Mouse (Mus musculus) ovary, adult 2 months (tissue): ENCODE measurements around the gene Tmpo. TPM values are rescaled to one million over a fixed set of nuclear protein-coding genes. Genes with fewer than 3 reads are reported as not detected.

Experiments
- polyA plus RNA-seq: library from polyadenylated mRNA; depleted of rRNA; stranded (reverse); fragments of >200 nt; gene quantifications from 2 replicates; pipeline ENCODE4 v1.2.3, GENCODE M21; 2012; rRNA removed

Gene Tmpo
- polyA plus RNA-seq = 76.9 and 91.4 TPM in 2 replicates

DNA sequence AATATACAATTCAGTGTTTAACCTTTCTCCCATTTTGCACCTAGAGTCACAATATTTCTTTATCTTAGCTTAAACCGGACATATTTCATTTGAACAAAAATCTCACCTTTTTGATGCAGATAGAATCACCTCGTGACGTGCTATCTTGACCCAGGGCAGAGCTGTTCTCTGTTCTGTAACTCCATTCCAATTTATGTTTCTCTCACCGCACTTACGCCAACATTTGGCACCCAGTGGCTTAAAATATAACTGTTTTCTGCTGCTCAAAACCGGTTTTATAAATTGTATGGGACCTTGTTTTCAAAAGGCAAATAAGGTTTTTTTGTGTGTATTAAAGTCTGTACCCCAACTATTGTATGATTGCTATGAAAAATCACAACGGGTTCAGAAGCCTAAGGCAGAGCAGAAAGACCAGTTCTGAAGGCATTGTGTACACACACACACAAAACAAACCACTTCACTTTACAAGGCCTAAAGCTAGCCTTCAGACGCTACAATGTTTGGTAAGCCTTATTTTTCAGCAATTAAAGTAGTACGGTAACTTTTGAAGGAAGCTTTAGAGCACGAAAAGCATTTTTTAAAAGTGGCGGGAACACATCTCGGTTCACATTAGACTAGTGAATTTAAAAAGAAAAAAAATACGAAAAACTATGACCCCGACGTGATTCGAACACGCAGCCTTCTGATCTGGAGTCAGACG lies at the start of gene Tmpo:
Tmpo (minus strand) TSS at position 555 of the 700 bp plus-strand sequence.

DNA sequence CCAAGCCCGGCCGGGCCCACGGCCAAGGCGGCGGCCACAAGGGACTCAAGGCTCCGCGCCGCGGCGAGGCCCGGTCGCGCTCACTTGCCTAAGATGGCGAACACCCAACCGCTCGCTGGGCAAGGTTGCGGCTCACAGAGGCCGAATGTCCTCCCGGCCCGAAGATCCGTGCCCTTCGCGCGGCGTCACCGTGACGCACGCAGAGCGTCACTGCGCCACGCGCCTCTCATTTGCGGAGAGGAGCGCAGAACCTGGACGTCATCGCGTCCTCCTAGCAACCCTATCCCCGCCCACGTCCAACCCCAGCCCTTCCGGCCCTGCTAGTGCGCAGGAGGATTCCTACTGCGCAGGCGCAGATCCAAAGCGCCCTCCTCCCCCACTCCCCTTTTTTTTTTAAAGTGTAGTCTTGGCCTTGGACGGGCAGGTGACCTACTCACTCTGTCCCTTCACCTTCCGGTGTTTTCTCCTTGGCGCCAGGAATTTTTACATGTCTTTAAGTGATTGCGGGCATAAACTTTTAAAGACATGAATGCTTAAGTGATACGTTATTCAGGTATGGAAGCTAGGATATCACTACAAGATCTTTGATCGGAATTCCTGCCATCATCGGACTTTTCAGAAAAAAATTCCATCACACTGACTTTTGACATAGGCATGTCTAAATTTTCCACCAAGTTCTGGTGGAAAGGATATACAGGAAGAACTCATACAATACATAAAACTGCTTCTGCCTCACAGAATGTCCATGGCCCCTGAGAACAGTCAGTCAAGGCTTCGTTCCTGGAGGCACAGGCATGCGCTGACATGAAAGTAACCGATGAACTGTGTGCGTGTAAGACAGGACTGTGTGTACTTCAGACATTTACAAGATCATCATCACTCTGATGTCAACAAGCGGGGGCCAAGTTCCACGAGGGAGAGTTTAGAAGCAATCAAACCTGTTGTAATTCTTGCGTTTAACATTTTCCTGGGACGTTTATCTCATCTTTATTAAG lies 57.0 kb downstream of the Tmpo start, which contains the start of gene Slc25a3:
Slc25a3 (minus strand) TSS at position 232 of the 995 bp plus-strand sequence.

Other genes with a start within 250 kb of the Tmpo start
- 5.0 and 5.5 TPM in 2 replicates for gene Apaf1, start 98.5 kb downstream of the Tmpo start, polyA plus RNA-seq
- gene Ikbip, start 98.4 kb downstream of the Tmpo start, polyA plus RNA-seq = 3.9 and 4.7 TPM in 2 replicates
- 464 and 656 TPM in 2 replicates for gene Slc25a3, start 57.3 kb downstream of the Tmpo start, polyA plus RNA-seq